Mouse (Mus musculus): ENCODE measurements around the gene Efl1. TPM values are rescaled to one million over a fixed set of nuclear protein-coding genes. Genes with fewer than 3 reads are reported as not detected.

Gene Efl1
- polyA plus RNA-seq, 1 experiment from 2014 or later = 21.9 TPM

DNA sequence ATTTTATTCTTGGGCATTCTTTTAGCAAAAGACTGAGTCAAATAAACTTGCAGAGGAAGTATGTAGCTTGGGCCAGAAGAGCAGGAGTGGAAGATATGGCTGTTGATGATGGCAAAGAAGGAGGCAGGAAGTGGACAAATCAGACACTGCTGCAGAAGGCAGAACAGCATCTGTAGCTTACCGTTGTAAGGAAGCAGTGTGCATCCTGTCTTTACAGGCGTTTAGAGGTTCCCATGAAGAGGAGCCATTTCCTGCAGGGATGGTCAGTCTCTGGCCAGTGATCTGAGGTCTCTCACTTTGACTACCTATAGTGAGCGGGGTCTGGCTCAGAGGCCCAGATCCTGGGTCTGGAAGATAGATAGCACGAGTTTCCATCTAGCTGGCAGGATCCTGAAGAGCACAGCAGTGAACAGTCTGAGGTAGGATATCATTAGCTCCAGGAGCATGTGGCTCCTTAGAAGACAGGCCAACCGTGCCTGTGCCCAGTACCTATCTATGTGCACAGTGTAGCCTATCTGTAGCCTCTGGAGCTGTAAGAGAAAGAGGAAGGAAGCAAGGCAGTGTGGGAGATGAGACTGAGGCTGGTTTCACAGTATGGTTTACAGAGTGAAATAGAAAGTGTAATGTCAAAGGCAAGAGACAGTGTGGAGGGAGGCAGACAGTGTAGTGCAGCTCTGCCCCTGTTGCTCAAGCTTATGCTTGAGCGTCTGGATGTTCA, 42.8 kb downstream of the Efl1 start:
- Histone ChIP-seq H3K27ac (no peak overlapping the region), H3K27me3 (ENCODE audit: poor library complexity, severe bottlenecking) (no peaks in the 10 kb centered on the region), H3K36me3 (replicated peaks) (peaks cover 66% of the 10 kb centered on the region), H3K4me1 (peaks cover 9% of the 10 kb centered on the region), H3K9me3 (no peaks in the 10 kb centered on the region), H3K4me3 (no peak overlapping the region)
- WGBS = 83% methylated on average over 6 of the region's 6 CpGs
- DNase-seq (ENCODE audit: extremely low spot score, low spot score) = no peak

DNA sequence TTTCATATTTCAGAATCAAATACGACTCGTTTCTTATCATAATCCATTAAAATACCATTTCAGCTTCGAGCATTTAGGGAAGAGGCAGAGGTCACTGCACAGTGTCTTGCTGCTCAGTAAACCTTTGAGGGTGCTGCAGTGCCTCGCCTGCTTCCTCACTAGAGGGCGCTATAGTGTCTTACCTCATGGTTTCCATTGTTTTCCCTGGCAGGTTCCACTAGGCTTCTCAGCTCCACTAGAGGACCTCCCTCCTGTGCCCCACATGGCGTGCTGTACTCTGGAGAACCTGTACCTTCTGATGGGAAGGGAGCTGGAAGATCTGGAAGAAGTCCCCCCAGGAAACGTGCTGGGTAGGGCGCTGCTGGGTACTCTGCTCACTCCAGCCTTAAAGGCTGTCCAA, 49.3 kb downstream of the Efl1 start:
- Histone ChIP-seq H3K27me3 (ENCODE audit: poor library complexity, severe bottlenecking) (no peaks in the 10 kb centered on the region), H3K36me3 (replicated peaks) (peaks cover 71% of the 10 kb centered on the region), H3K4me1 (no peaks in the 10 kb centered on the region), H3K9me3 (no peaks in the 10 kb centered on the region), H3K27ac (no peak overlapping the region), H3K4me3 (no peak overlapping the region)
- WGBS = 73% methylated on average over 8 of the region's 8 CpGs
- DNase-seq (ENCODE audit: extremely low spot score, low spot score) = no peak

DNA sequence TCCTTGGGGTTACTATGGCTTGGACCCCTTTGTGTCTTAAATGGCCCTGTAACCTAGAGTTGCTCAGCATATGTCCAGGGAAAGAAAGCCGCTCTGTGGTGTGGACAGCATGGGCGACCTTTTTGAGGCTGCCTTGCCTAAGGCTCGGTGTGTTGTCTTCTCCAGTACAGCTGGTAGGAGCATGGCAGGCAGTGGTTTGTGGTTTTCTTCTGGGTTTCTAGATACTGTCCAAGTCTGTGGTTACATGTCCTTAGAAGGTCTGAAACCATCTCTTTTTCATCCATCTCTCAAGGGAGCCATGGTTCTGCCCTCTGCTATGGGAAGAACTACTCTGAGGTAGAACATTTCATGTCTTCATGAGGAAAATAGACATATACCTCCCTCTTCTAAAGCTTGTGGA, 50.6 kb downstream of the Efl1 start:
- no peak for DNase-seq (ENCODE audit: extremely low spot score, low spot score)
- no peak overlapping the region for H3K27ac ChIP-seq
- H3K4me1 ChIP-seq = no peaks in the 10 kb centered on the region
- no peaks in the 10 kb centered on the region for H3K27me3 ChIP-seq (ENCODE audit: poor library complexity, severe bottlenecking)
- H3K36me3 ChIP-seq (replicated peaks) = peaks cover 58% of the 10 kb centered on the region
- WGBS = 92% methylated on average over 3 of the region's 3 CpGs
- H3K4me3 ChIP-seq = no peak overlapping the region
- H3K9me3 ChIP-seq = no peaks in the 10 kb centered on the region

DNA sequence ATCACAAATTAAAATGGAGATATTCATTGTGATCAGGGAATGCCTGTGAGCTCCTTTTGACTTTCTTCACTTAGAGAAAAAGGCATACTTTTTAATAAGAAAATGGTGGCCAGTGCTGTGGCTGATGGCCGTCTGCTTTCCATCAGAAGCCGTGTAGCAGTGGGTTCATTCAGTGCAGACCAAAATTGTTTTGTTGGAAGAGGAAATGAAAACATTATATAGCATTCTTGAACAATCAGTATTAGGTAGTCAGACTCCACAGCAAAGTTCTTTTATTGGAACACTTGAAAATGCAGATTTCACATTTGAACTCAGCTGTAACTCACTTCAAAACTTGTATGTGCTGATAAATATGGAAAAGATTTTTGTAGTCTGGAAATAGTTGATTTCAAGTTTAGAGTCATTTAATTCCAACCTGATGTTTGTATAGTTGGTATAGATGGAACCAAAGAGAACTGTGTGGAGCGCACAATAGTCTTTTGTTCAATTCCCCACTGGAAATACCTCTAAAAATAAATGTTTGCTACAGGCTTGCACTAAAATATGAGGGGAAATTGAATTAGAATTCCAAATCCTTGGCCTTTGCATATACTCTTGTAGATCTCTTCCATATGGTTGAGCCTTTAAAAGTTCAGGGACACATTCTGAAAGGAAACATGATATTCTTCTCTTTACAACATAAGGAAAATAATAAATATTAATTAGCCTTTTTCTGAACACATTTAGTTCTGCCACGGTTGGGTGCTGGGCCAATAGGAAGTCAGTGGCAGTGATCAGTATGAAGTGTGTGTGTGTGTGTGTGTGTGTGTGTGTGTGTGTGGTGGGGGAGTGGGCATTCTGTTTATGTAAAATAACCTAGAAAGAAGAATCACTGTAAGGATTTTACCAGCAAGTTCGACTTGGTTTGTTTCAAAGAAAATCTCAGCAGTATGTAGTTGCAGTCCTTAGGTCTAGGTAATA, 54.2 kb downstream of the Efl1 start:
- DNase-seq (ENCODE audit: extremely low spot score, low spot score) = no peak
- no peak overlapping the region; the same call in 1 of the 2 replicates for H3K27ac ChIP-seq
- 75% methylated on average over 5 of the region's 5 CpGs for WGBS

DNA sequence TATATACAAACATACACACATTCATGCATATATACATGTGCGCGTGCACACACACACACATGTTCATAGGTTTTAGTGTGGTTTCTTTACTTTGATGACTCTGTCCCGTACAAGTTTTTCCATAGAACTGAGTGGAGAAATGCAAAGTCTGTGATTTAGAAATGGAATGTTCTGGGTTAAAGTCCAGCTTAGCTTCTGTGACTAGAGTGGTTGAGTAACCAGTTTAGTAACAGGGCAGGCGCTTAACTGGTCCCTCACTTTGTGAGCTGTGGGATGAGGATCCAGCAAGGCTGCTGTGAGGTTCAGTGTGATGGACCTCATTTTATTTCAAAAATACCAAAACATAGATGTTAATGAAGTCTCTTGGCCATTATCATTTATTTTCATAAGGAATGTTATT, 60.8 kb downstream of the Efl1 start:
- DNase-seq (ENCODE audit: extremely low spot score, low spot score) = no peak
- H3K27ac ChIP-seq = no peak overlapping the region
- WGBS = 91% methylated on average over 4 of the region's 4 CpGs
- no peaks in the 10 kb centered on the region for H3K27me3 ChIP-seq (ENCODE audit: poor library complexity, severe bottlenecking)
- H3K9me3 ChIP-seq = no peaks in the 10 kb centered on the region
- peaks cover 8% of the 10 kb centered on the region for H3K4me1 ChIP-seq
- H3K4me3 ChIP-seq = no peak overlapping the region
- H3K36me3 ChIP-seq (replicated peaks) = peaks cover 10% of the 10 kb centered on the region; the same call in 1 of the 2 replicates

More for the DNA sequence above, 54.2 kb downstream of the Efl1 start:
- no peaks in the 10 kb centered on the region for H3K9me3 ChIP-seq
- H3K4me1 ChIP-seq = no peaks in the 10 kb centered on the region
- H3K36me3 ChIP-seq (replicated peaks) = peaks cover 40% of the 10 kb centered on the region
- no peak overlapping the region for H3K4me3 ChIP-seq
- H3K27me3 ChIP-seq (ENCODE audit: poor library complexity, severe bottlenecking) = no peaks in the 10 kb centered on the region

DNA sequence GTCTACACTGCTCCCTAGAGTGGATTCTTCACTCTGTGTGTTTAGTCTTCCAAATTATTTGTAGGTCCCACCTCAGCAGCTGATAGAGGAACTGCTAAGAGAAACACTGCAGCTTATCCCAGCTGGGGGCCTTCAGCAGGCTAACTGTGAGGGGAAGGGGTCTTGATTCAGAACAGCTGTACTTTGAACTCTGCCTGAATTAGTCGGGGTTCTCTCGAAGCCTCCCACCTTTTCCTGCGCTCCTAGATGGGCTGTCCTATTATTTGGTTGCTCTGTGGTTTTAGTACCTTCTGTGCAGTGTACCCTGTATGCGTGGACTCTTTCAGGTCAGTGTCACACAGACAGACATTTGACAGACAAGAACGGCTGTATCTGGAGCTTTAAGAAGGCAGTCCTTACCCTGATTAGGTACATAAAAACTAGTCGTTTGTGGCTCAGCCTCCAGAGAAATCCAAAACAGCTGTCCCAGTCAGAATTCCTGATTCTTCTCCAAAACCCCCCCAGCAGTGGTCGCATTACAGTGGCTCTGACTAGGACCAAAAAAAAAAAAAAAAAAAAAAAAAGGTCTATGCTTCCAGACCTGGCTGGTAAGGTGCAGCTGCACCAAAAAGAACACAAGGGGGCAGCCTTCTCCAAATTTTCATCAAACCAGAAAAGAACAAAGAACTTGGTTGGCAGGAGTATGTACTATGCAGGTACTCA, 66.9 kb downstream of the Efl1 start:
- Histone ChIP-seq H3K4me1 (peaks cover 33% of the 10 kb centered on the region), H3K9me3 (no peaks in the 10 kb centered on the region), H3K4me3 (no peak overlapping the region), H3K27me3 (ENCODE audit: poor library complexity, severe bottlenecking) (no peaks in the 10 kb centered on the region), H3K36me3 (replicated peaks) (no peaks in the 10 kb centered on the region), H3K27ac (peak overlapping the region; percentile 78)
- WGBS = 35% methylated on average over 7 of the region's 7 CpGs
- DNase-seq (ENCODE audit: extremely low spot score, low spot score) = peak; percentile 57

DNA sequence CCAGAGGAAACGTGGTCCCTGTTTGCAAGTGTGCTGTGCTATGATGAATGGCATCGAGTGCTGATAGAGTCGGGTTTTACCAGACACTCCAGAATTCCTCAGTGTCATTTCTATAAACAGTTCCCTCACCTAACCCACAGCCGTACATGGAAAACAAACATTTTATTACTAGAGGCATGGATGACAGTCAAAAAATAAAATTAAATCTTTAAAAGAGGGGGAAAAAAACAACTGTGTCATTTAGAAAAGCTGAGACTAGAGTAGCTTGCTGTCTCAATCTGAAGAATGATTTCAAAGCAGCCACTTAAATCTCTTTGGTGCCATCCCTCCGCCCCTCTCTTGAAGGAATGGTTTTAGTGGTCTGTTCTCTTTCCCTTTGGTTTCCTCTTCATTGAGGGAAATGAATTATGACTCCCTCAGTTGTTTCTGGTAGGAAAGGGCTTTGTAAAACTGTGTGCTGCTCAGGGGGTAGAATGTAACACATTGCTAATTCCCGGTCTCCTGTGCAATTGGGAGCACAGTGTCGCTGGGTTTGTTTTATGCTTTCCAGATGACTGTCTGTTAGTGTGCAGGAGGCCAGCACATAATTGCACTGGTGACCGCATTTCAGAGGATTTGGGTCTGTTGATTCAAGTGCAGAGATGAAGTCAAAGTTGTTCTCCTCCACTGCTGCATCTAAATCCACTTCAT, 67.6 kb downstream of the Efl1 start:
- no peak for DNase-seq (ENCODE audit: extremely low spot score, low spot score)
- Histone ChIP-seq H3K27me3 (ENCODE audit: poor library complexity, severe bottlenecking) (no peaks in the 10 kb centered on the region), H3K36me3 (replicated peaks) (no peaks in the 10 kb centered on the region), H3K27ac (peak overlapping the region; percentile 78), H3K9me3 (no peaks in the 10 kb centered on the region), H3K4me3 (no peak overlapping the region), H3K4me1 (peaks cover 39% of the 10 kb centered on the region)
- WGBS = 55% methylated on average over 8 of the region's 8 CpGs

DNA sequence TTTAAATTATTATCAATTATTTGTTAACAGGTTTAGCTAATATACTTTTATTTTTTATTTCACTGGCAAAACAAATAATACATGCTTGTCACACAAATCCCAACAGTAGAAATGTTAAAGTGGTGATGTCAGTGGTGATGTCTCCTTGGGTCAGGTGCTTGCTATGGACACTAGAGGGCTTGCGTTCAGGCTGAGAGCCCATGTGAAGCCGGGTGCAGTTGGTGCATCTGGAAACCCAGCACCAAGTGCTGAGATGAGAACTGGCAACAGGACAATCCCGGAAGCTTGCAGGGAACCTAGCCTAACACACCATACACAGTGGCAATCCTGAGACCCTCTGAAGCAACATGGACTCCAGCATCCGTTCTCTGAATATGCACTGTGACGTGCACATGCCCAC, 70.9 kb downstream of the Efl1 start:
- DNase-seq (ENCODE audit: extremely low spot score, low spot score) = no peak
- peaks cover 49% of the 10 kb centered on the region for H3K4me1 ChIP-seq
- H3K4me3 ChIP-seq = no peak overlapping the region
- no peaks in the 10 kb centered on the region for H3K27me3 ChIP-seq (ENCODE audit: poor library complexity, severe bottlenecking)
- H3K36me3 ChIP-seq (replicated peaks) = no peaks in the 10 kb centered on the region
- H3K9me3 ChIP-seq = no peaks in the 10 kb centered on the region
- 83% methylated on average over 5 of the region's 5 CpGs for WGBS
- H3K27ac ChIP-seq = no peak overlapping the region

DNA sequence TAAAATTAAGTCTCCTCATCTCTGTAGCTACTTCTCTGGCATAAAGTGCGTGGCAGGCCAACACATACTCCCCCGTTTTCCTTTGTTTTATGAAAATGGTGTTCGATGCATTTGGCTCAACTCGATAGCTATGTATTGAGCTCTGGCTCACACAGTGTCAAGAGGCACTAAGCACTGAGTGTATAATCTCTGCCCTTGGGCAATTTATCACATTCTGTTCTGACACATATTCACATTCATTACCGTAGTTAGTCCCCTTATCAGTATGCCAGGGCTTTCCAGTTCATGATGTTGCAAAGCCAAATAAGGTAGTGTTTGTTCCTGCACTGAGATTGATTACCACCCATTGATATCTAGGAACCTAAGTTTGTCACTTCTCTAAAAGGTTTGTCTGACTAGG, 71.3 kb downstream of the Efl1 start:
- Histone ChIP-seq H3K27ac (no peak overlapping the region), H3K4me1 (peaks cover 49% of the 10 kb centered on the region), H3K27me3 (ENCODE audit: poor library complexity, severe bottlenecking) (no peaks in the 10 kb centered on the region), H3K4me3 (no peak overlapping the region), H3K36me3 (replicated peaks) (no peaks in the 10 kb centered on the region), H3K9me3 (no peaks in the 10 kb centered on the region)
- no peak for DNase-seq (ENCODE audit: extremely low spot score, low spot score)
- 93% methylated on average over 5 of the region's 5 CpGs for WGBS

DNA sequence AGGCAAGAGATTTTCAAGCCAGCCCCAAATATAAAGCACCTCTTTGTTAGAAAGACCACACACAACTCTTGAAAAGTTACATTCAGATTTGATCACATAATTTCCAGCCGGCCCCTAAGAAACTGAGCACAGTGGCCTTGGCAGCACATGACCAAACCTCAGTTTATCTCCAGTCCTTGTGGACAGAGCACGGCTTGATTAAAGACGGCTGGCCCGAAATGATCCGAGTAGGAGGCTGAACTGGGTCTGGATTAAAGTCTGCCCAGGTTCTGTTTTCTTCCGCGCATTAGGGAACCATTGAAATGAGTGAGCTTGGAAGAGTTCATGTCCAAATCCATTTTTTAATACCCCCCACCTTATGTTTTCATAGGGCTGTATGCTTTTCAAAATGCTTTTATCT, 72.1 kb downstream of the Efl1 start:
- no peak overlapping the region for H3K4me3 ChIP-seq
- peaks cover 50% of the 10 kb centered on the region for H3K4me1 ChIP-seq
- H3K36me3 ChIP-seq (replicated peaks) = no peaks in the 10 kb centered on the region
- no peak for DNase-seq (ENCODE audit: extremely low spot score, low spot score)
- no peaks in the 10 kb centered on the region for H3K27me3 ChIP-seq (ENCODE audit: poor library complexity, severe bottlenecking)
- H3K9me3 ChIP-seq = no peaks in the 10 kb centered on the region
- H3K27ac ChIP-seq = 0 out of 2 replicates have a peak overlapping the region, but pooled peaks have one; percentile 8
- WGBS = 85% methylated on average over 7 of the region's 7 CpGs

DNA sequence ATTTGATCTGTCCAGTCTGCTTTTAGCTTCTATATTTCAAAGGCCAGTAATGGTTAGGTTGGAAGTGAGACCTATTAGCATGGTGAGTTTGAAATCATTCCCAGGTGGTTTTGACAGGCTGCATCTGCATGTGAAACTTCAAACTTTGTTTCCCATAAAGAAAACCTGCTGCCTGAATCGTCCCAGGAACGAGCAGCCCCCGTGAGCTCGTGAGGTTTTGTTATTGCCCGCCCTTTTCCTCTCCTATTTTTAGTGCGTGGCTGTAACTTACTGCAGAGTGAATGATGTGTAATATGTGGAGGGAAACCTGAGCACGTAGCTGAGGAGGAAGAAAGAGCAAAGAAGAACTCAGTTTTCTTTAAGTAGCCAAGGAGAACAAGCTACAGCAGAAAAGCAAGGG, 72.5 kb downstream of the Efl1 start:
- H3K4me1 ChIP-seq = peaks cover 52% of the 10 kb centered on the region
- DNase-seq (ENCODE audit: extremely low spot score, low spot score) = no peak
- no peak overlapping the region for H3K4me3 ChIP-seq
- no peaks in the 10 kb centered on the region for H3K9me3 ChIP-seq
- 69% methylated on average over 7 of the region's 7 CpGs for WGBS
- H3K27me3 ChIP-seq (ENCODE audit: poor library complexity, severe bottlenecking) = no peaks in the 10 kb centered on the region
- no peak overlapping the region for H3K27ac ChIP-seq
- no peaks in the 10 kb centered on the region for H3K36me3 ChIP-seq (replicated peaks)

DNA sequence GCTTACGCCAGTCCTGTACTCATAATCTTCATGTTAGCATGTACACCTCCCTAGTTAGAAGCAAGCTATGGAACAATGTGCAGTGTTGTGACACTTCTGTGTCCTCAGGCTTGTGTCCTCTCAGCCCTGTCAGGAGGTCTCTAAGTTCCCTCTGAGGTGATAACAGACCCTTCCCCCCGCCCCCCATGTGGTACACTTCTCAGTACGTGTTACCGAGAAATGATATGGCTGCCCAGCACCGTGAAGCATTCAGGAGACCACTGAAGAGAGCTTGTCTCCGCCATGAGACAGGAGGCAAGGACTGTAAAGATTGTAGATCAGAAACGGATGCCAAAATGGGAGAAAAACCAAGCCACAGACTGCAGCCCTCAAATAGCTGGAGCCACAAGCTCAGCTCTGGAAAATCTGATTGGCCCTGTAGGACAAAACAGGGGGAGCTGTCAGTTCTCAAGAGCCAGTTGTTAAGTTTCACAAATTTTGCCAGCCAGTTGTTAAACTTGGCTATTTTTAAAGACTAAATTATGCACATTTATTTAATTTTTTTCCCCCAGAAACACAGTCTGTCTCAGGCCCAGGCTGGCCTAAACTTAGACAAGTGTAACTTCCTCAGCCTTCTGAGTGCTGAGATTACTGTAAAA, 74.2 kb downstream of the Efl1 start:
- WGBS = 83% methylated on average over 7 of the region's 7 CpGs
- no peaks in the 10 kb centered on the region for H3K9me3 ChIP-seq
- no peaks in the 10 kb centered on the region for H3K36me3 ChIP-seq (replicated peaks)
- H3K4me3 ChIP-seq = no peak overlapping the region
- DNase-seq (ENCODE audit: extremely low spot score, low spot score) = no peak
- H3K4me1 ChIP-seq = peaks cover 55% of the 10 kb centered on the region
- peak overlapping the region; percentile 53; the same call in 1 of the 2 replicates for H3K27ac ChIP-seq
- H3K27me3 ChIP-seq (ENCODE audit: poor library complexity, severe bottlenecking) = no peaks in the 10 kb centered on the region
